Mouse (Mus musculus) C2C12 (cell line): ENCODE data around the gene Kansl1. TPM values are rescaled to one million over a fixed set of nuclear protein-coding genes. Genes with fewer than 3 reads are reported as not detected.

Experiments used
- H3K27me3 ChIP-seq: one replicate; pipeline ENCODE4 v1.6.1; 2011; ENCODE audit not compliant: control insufficient read depth, insufficient read depth, insufficient read length
- H3K36me3 ChIP-seq: one replicate; pipeline ENCODE4 v1.6.1; 2011; ENCODE audit not compliant: control insufficient read depth, insufficient read depth
- H3K4me3 ChIP-seq: one replicate; pipeline ENCODE4 v1.5.1; 2011; ENCODE audit warnings: mild to moderate bottlenecking, control low read depth; ENCODE audit not compliant: poor library complexity, insufficient read depth, severe bottlenecking
- H3K79me2 ChIP-seq: one replicate; pipeline ENCODE4 v1.6.1; 2011; ENCODE audit not compliant: control insufficient read depth, insufficient read depth
- H3K79me3 ChIP-seq: one replicate; pipeline ENCODE4 v1.6.1; 2011; ENCODE audit warnings: low read depth, control low read depth
- H3ac ChIP-seq: one replicate; pipeline ENCODE3; 2011; ENCODE audit warnings: low read depth; ENCODE audit not compliant: control insufficient read depth, insufficient read length
- CEBPB ChIP-seq: IDR thresholded peaks from one replicate; pipeline ENCODE4 v1.6.1; 2011; ENCODE audit warnings: low read depth, mild to moderate bottlenecking, control low read depth, moderate library complexity
- CTCF ChIP-seq: IDR thresholded peaks from one replicate; pipeline ENCODE4 v1.5.1; 2011; ENCODE audit not compliant: control insufficient read depth, insufficient read depth, insufficient read length
- FOSL1 ChIP-seq: IDR thresholded peaks from one replicate; pipeline ENCODE4 v1.8.0; 2011; ENCODE audit warnings: mild to moderate bottlenecking, low read length; ENCODE audit not compliant: poor library complexity, insufficient read depth, severe bottlenecking
- MAX ChIP-seq: IDR thresholded peaks from one replicate; pipeline ENCODE4 v1.6.1; 2011; ENCODE audit warnings: mild to moderate bottlenecking, control low read depth
- MYOD1 ChIP-seq: IDR thresholded peaks from one replicate; pipeline ENCODE4 v1.6.1; 2011; ENCODE audit warnings: low read depth; ENCODE audit not compliant: control insufficient read depth, insufficient read length
- MYOG ChIP-seq: IDR thresholded peaks from one replicate; pipeline ENCODE4 v1.6.1; 2011; ENCODE audit not compliant: control insufficient read depth, insufficient read length; ENCODE audit errors: extremely low read depth
- USF1 ChIP-seq: IDR thresholded peaks from one replicate; pipeline ENCODE4 v1.6.1; 2011; ENCODE audit warnings: low read depth, mild to moderate bottlenecking, control low read depth, moderate library complexity
- long read RNA-seq, 2 experiments: library from polyadenylated mRNA; unstranded; transcript quantifications; one replicate each; pipeline ENCODE4 v2.0.0; 2019 to 2020
- polyA plus RNA-seq: library from polyadenylated mRNA; unstranded; fragments of >200 nt; fragmentation: generic; extraction: Trizol; gene quantifications from one replicate; pipeline ENCODE4 v1.2.1, GENCODE M21; 2012; ENCODE audit warnings: missing spikeins

Gene Kansl1
- 14.5 TPM for polyA plus RNA-seq
- long read RNA-seq, experiment 1, partial matches to known transcripts = 0 of 2 reads
- long read RNA-seq, experiment 1, other reads (novel, unspliced or antisense) = 2 of 2 reads
- long read RNA-seq, experiment 2, full-length matches to known transcripts = 2 of 48 reads
- long read RNA-seq, experiment 2, partial matches to known transcripts = 18 of 48 reads
- long read RNA-seq, experiment 2, other reads (novel, unspliced or antisense) = 28 of 48 reads

DNA sequence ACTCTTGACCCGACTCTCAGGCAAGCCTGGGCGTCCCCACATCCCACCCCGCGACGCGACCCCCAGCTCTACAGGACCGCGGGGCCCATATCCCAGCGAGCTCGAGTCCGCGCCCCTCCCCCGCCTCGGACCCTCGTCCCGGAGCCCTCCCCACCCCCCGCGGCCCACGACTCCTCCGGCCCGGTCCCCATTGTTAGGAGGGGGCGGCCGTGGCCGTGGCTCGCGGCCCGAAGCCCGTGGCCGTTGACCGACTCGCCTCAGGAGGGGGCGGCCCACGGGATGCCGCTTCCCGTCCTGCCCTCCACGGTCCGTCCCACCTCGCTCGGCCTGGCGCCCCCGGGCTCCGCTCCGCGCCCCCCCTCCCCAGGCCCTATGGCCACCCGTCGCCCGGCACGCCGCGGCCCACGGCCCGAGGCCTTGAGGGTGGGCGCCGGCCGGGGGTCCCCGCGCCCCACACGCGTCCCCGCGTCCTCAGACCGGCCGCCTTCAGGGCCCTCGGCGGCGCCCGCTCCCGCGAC, at the start of gene Kansl1:
TSS of gene Kansl1 (minus strand) at position 111 of the 518 bp plus-strand sequence.
- Histone ChIP-seq H3K36me3 (peaks cover 19% of the 10 kb centered on the region), H3K79me3 (peaks cover 12% of the 10 kb centered on the region), H3K79me2 (peaks cover 37% of the 10 kb centered on the region), H3ac (peak within 1 kb of the TSS; percentile 96), H3K27me3 (no peaks in the 10 kb centered on the region), H3K4me3 (peak within 1 kb of the TSS; percentile 84)
- TF ChIP-seq CEBPB = no peak
- no peak for TF ChIP-seq USF1
- TF ChIP-seq FOSL1 = no peak
- TF ChIP-seq CTCF = no peak
- no peak for TF ChIP-seq MYOG
- TF ChIP-seq MYOD1 = no peak
- no peak for TF ChIP-seq MAX

DNA sequence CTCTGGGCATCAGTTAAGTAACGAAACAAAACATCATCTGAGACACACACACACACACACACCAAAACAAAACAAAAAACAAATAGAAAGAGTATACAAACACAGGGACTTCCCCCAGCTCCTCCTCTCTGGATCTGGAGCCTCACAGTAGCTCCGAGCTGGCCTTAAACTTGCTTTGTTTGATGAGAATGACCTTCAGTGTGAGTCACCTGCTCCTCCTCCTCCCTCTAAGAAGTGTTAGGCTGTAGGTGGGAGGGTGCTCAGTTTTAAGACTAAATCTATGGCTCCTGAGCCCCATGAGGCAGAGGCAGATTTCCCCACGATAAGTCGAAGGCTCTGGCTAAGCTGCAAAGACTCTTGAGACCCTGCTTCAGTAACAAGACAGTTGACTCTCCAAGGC, 43.8 kb upstream of the Kansl1 start:
- Histone ChIP-seq H3K4me3 (no peak overlapping the region), H3K79me2 (no peaks in the 10 kb centered on the region), H3K27me3 (no peaks in the 10 kb centered on the region), H3K36me3 (peaks cover 93% of the 10 kb centered on the region), H3ac (no peak overlapping the region), H3K79me3 (no peaks in the 10 kb centered on the region)
- TF ChIP-seq MYOD1 (no peak), CTCF (no peak), FOSL1 (no peak), USF1 (no peak), CEBPB (no peak), MYOG (no peak), MAX (no peak)

DNA sequence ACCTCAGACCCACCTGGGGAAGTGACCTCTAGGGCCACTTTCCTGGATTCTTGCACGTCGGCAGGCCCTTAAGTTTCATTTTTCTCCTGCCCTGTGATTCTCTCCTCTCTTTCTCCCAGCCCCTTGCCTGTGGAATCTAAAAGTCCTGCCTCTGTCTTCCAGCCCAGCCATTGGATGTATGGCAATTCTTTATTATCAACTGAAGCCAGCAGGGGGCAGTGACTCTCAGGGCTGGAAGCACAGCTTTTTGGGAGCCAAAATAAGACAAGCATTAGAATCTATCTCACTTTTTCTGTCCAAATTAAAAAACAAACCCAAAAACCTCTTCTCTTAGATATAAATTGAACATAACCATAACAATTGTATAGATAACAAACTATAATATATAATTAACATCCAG, 41.9 kb upstream of the Kansl1 start:
- Histone ChIP-seq H3K4me3 (no peak overlapping the region), H3K27me3 (no peaks in the 10 kb centered on the region), H3K79me2 (no peaks in the 10 kb centered on the region), H3K36me3 (peaks cover 91% of the 10 kb centered on the region), H3K79me3 (no peaks in the 10 kb centered on the region), H3ac (no peak overlapping the region)
- no peak for TF ChIP-seq CTCF
- no peak for TF ChIP-seq FOSL1
- no peak for TF ChIP-seq USF1
- no peak for TF ChIP-seq MAX
- no peak for TF ChIP-seq MYOD1
- TF ChIP-seq MYOG = no peak
- no peak for TF ChIP-seq CEBPB

DNA sequence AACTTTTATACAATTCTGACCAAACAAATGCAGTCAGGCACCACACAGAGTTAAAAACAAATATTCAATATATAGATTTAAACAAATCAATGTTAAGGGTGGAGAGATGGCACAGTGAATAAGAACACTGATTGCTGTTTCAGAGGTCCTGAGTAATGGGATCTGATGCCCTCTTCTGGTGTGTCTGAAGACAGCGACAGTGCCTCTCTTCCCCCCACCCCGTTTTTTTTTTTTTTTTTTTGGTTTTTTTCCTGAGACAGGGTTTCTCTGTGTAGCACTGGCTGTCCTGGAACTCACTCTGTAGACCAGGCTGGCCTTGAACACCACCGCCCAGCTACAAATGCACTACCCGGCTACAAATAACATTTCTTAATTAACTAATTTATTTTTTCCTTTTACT, 39.8 kb upstream of the Kansl1 start:
- Histone ChIP-seq H3K79me2 (no peaks in the 10 kb centered on the region), H3K79me3 (no peaks in the 10 kb centered on the region), H3K4me3 (no peak overlapping the region), H3K27me3 (no peaks in the 10 kb centered on the region), H3ac (no peak overlapping the region), H3K36me3 (peaks cover 93% of the 10 kb centered on the region)
- TF ChIP-seq MYOG (no peak), CEBPB (no peak), CTCF (no peak), MAX (no peak), USF1 (no peak), FOSL1 (no peak), MYOD1 (no peak)

DNA sequence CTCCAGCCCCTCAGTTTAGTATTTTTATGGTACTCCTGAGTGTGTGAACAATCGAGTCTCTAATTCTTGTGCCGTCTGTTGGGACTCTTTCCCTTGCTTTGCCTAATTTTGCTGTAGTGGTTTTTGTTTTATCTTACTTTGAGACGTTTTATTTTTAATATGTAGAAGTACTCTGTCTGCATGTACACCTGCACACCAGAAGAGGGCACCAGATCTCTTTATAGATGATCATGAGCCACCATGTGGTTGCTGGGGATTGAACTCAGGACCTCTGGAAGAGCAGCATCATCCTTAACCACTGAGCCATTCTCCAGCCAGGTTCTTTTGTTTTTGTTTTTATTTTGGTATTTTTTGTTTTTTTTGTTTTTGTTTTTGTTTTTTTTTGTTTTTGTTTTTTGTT, 19.6 kb upstream of the Kansl1 start:
- H3K79me2 ChIP-seq = no peaks in the 10 kb centered on the region
- H3K4me3 ChIP-seq = no peak overlapping the region
- H3K36me3 ChIP-seq = no peaks in the 10 kb centered on the region
- no peaks in the 10 kb centered on the region for H3K79me3 ChIP-seq
- no peak overlapping the region for H3ac ChIP-seq
- no peaks in the 10 kb centered on the region for H3K27me3 ChIP-seq
- TF ChIP-seq CTCF (no peak), USF1 (no peak), MYOD1 (no peak), MAX (no peak), FOSL1 (no peak), CEBPB (no peak), MYOG (no peak)

DNA sequence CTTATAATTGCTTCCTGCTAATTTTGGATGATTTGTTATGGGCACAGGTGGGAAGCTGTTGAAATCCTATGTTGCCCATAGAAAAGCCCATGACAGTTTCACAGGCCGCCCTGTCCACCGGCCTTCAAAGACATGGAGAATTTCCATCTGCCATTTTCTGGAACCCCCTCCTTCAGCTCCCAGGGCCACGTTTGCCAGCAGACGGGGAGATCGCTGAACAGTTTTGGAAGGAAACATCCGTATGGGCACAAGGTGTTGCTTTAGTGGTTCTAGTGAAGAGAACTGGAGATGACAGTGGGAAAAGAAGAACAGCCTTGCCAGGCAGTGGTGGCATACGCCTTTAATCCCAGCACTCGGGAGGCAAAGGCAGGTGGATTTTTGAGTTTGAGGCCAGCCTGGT, 13.3 kb upstream of the Kansl1 start:
- TF ChIP-seq USF1 = no peak
- TF ChIP-seq CEBPB = no peak
- TF ChIP-seq MAX = no peak
- TF ChIP-seq MYOD1 = no peak
- no peak for TF ChIP-seq MYOG
- no peak for TF ChIP-seq CTCF
- no peak for TF ChIP-seq FOSL1
- Histone ChIP-seq H3K79me3 (no peaks in the 10 kb centered on the region), H3K79me2 (no peaks in the 10 kb centered on the region), H3K27me3 (no peaks in the 10 kb centered on the region), H3K4me3 (no peak overlapping the region), H3K36me3 (no peaks in the 10 kb centered on the region), H3ac (no peak overlapping the region)
